Mouse (Mus musculus): ENCODE results near the gene Zfp189. TPM values are rescaled to one million over a fixed set of nuclear protein-coding genes. Genes with fewer than 3 reads are reported as not detected.
"Not testable (repeated sequence)": the region's sequence is repeated elsewhere in the genome, so short reads cannot be mapped to it uniquely, and the experiment has no call there.

Zfp189 gene
- 6.9 and 7.7 TPM in 2 replicates for total RNA-seq (2021)
- long read RNA-seq, transcript Zfp189-202 (3 exons, 2,965 nt) = major isoform, 8 of 8 reads
- long read RNA-seq, partial matches to known transcripts = 0 of 8 reads
- long read RNA-seq, other reads (novel, unspliced or antisense) = 0 of 8 reads

- DNase-seq = peak; percentile 86
These were observed at the start of gene Zfp189, which contains the start of gene Mrpl50 for GRCm38 (mm10) chr4:49520572-49521340. Gene Zfp189, plus strand, starts transcription at chr4:49521176. Gene Mrpl50, minus strand, starts transcription at chr4:49521093.

GRCm38 (mm10) chr4:49473435-49474100 is 47.4 kb upstream of the Zfp189 start, which contains the start of gene Acnat1:
Gene Acnat1, minus strand, starts transcription at chr4:49473912.
- DNase-seq = no peak

- no peak for DNase-seq
These were observed 46.4 kb upstream of the Zfp189 start for GRCm38 (mm10) chr4:49474583-49474982.

- DNase-seq = peak; percentile 7
These were observed 42.7 kb upstream of the Zfp189 start for GRCm38 (mm10) chr4:49478118-49478877.

GRCm38 (mm10) chr4:49479035-49479434 is 41.9 kb upstream of the Zfp189 start:
- not testable (repeated sequence) for DNase-seq

- DNase-seq = no peak
These were observed 40.7 kb upstream of the Zfp189 start for GRCm38 (mm10) chr4:49480104-49480760.

GRCm38 (mm10) chr4:49480896-49481295 is 40.1 kb upstream of the Zfp189 start:
- DNase-seq = no peak

GRCm38 (mm10) chr4:49485442-49485841 is 35.5 kb upstream of the Zfp189 start:
- no peak for DNase-seq

- not testable (repeated sequence) for DNase-seq
These were observed 34.9 kb upstream of the Zfp189 start for GRCm38 (mm10) chr4:49485934-49486650.

- no peak for DNase-seq
These were observed 17.4 kb upstream of the Zfp189 start for GRCm38 (mm10) chr4:49503563-49503962.

- no peak for DNase-seq
These were observed 14.6 kb upstream of the Zfp189 start, which contains the start of gene Baat for GRCm38 (mm10) chr4:49506386-49506785. Gene Baat, minus strand, starts transcription at chr4:49506557.

GRCm38 (mm10) chr4:49509183-49509582 is 11.8 kb upstream of the Zfp189 start:
- DNase-seq = no peak

- not testable (repeated sequence) for DNase-seq
These were observed 10.6 kb upstream of the Zfp189 start for GRCm38 (mm10) chr4:49510236-49510835.

GRCm38 (mm10) chr4:49512636-49513035 is 8.3 kb upstream of the Zfp189 start:
- no peak for DNase-seq

- no peak for DNase-seq
These were observed 6.5 kb upstream of the Zfp189 start for GRCm38 (mm10) chr4:49514441-49514840.

GRCm38 (mm10) chr4:49519476-49519875 is 1.5 kb upstream of the Zfp189 start:
- DNase-seq = no peak

- DNase-seq = no peak
These were observed 370 bp downstream of the Zfp189 start for GRCm38 (mm10) chr4:49521346-49521745.

- DNase-seq = no peak
These were observed 1.6 kb downstream of the Zfp189 start for GRCm38 (mm10) chr4:49522576-49522975.

GRCm38 (mm10) chr4:49535036-49535435 is 14.1 kb downstream of the Zfp189 start:
- DNase-seq = no peak

GRCm38 (mm10) chr4:49535675-49536294 is 14.8 kb downstream of the Zfp189 start:
- no peak for DNase-seq
